Mouse (Mus musculus) liver, postnatal 0 days (tissue): ENCODE results near the gene Gabarapl2. TPM values are rescaled to one million over a fixed set of nuclear protein-coding genes. Genes with fewer than 3 reads are reported as not detected.
A peak's percentile ranks its signal among the peaks of the same experiment; 100 is the strongest.
"Not testable (repeated sequence)": the region's sequence is repeated elsewhere in the genome, so short reads cannot be mapped to it uniquely, and the experiment has no call there.

Experiments used
- ATAC-seq: fragments of 200-750 bp; cut with Nextera tagmentation; 2 replicates; pipeline ENCODE4 v1.8.0; 2017; ENCODE audit warnings: mild to moderate bottlenecking, moderate library complexity
- DNase-seq: peaks from one replicate; pipeline ENCODE4 v3.0.0-alpha.2; 2016
- H3K27ac ChIP-seq: fragments of 300-500 bp; sonication (generic); 2 replicates; pipeline ENCODE4 v1.5.1; 2014; ENCODE audit warnings: antibody characterized with exemption, moderate library complexity, mild to moderate bottlenecking, low read depth
- H3K27me3 ChIP-seq: fragments of 300-500 bp; sonication (generic); 2 replicates; pipeline ENCODE4 v1.6.1; 2014; ENCODE audit warnings: low read length, control low read depth, mixed read lengths; ENCODE audit not compliant: insufficient read depth
- H3K36me3 ChIP-seq: fragments of 300-500 bp; sonication (generic); replicated peaks from 2 replicates; pipeline ENCODE4 v1.6.1; 2014; ENCODE audit warnings: mild to moderate bottlenecking, control low read depth, low read length, moderate library complexity, mixed read lengths; ENCODE audit not compliant: insufficient read depth
- H3K4me1 ChIP-seq: fragments of 300-500 bp; sonication (generic); 2 replicates; pipeline ENCODE4 v1.6.1; 2014; ENCODE audit warnings: antibody characterized with exemption, mild to moderate bottlenecking, control low read depth; ENCODE audit not compliant: insufficient read depth
- H3K4me2 ChIP-seq: fragments of 300-500 bp; sonication (generic); 2 replicates; pipeline ENCODE4 v1.6.1; 2014; ENCODE audit warnings: low read depth, mild to moderate bottlenecking, low read length, moderate library complexity, mixed read lengths
- H3K4me3 ChIP-seq: fragments of 300-500 bp; sonication (generic); 2 replicates; pipeline ENCODE4 v1.5.1; 2014; ENCODE audit warnings: low read depth, low read length
- H3K9ac ChIP-seq: fragments of 300-500 bp; sonication (generic); replicated peaks from 2 replicates; pipeline ENCODE4 v1.6.1; 2014; ENCODE audit warnings: mild to moderate bottlenecking, moderate library complexity
- H3K9me3 ChIP-seq: fragments of 300-500 bp; sonication (generic); 2 replicates; pipeline ENCODE4 v1.6.1; 2016; ENCODE audit warnings: mild to moderate bottlenecking, control low read depth, low read length, mixed read lengths
- CTCF ChIP-seq: sonication (generic); IDR thresholded peaks from 2 replicates; pipeline ENCODE4 v1.5.1; 2016; ENCODE audit warnings: antibody characterized with exemption, low read depth
- EP300 ChIP-seq: IDR thresholded peaks from 2 replicates; pipeline ENCODE4 v1.6.1; 2016; ENCODE audit warnings: antibody characterized with exemption, low read depth, mild to moderate bottlenecking
- WGBS: fragments of 180-500 bp; shearing (Covaris S2); extraction: QIAGEN DNeasy Blood & Tissue Kit; methylation state at CpG from one replicate; pipeline ENCODE4 v1.1.7; 2014; ENCODE audit not compliant: insufficient replicate concordance; 5-methylcytosine and 5-hydroxymethylcytosine counted together
- polyA plus RNA-seq: library from polyadenylated mRNA; unstranded; fragments of >200 nt; fragmentation: Nextera tagmentation; extraction: Ambion mirVana; gene quantifications from 2 replicates; pipeline ENCODE4 v1.2.1, GENCODE M21; 2015

Gabarapl2 gene
- polyA plus RNA-seq, 1 experiment from 2014 or later, result 162 TPM

GRCm38 (mm10) chr8:111933348-111934076 is 7.0 kb upstream of the Gabarapl2 start, which contains the start of gene Tmem231:
TSS of gene Tmem231 (minus strand) at chr8:111933881.
- peaks cover 18% of the 10 kb centered on the region for H3K4me1 ChIP-seq
- ATAC-seq, result peak; percentile 94

GRCm38 (mm10) chr8:111934201-111934600 is 6.3 kb upstream of the Gabarapl2 start:
- WGBS, result 80% methylated on average over 2 of the region's 2 CpGs
- Histone ChIP-seq H3K9me3 (no peaks in the 10 kb centered on the region), H3K27ac (no peak overlapping the region), H3K4me1 (peaks cover 23% of the 10 kb centered on the region), H3K27me3 (0 out of 2 replicates have a peak, but pooled peaks cover 10% of the 10 kb centered on the region), H3K4me2 (peak overlapping the region; percentile 94), H3K36me3 (no peaks in the 10 kb centered on the region), H3K9ac (no peak overlapping the region), H3K4me3 (0 out of 2 replicates have a peak overlapping the region, but pooled peaks have one; percentile 60)
- DNase-seq (no peak), ATAC-seq (no peak)
- TF ChIP-seq CTCF (no peak), EP300 (no peak)

More at GRCm38 (mm10) chr8:111933348-111934076, 7.0 kb upstream of the Gabarapl2 start, which contains the start of gene Tmem231:
- TF ChIP-seq CTCF (peak; percentile 26; the same call in 1 of the 2 replicates), EP300 (no peak)
- H3K4me2 ChIP-seq, result peak within 1 kb of the TSS; percentile 94
- H3K27me3 ChIP-seq, result 0 out of 2 replicates have a peak, but pooled peaks cover 10% of the 10 kb centered on the region
- peak within 1 kb of the TSS; percentile 60 for H3K4me3 ChIP-seq
- no peaks in the 10 kb centered on the region for H3K36me3 ChIP-seq
- peak; percentile 89 for DNase-seq
- H3K27ac ChIP-seq, result peak within 1 kb of the TSS; percentile 60
- no peaks in the 10 kb centered on the region for H3K9me3 ChIP-seq
- H3K9ac ChIP-seq, result peak within 1 kb of the TSS; percentile 64
- WGBS, result 2% methylated on average over 53 of the region's 53 CpGs

GRCm38 (mm10) chr8:111937184-111937583 is 3.3 kb upstream of the Gabarapl2 start:
- H3K9me3 ChIP-seq, result no peaks in the 10 kb centered on the region
- no peak overlapping the region for H3K4me2 ChIP-seq
- TF ChIP-seq EP300, result no peak
- TF ChIP-seq CTCF, result no peak
- H3K36me3 ChIP-seq, result peaks cover 5% of the 10 kb centered on the region; the same call in 1 of the 2 replicates
- 64% methylated on average over 3 of the region's 3 CpGs for WGBS
- H3K4me1 ChIP-seq, result peaks cover 37% of the 10 kb centered on the region
- no peak overlapping the region for H3K27ac ChIP-seq
- H3K4me3 ChIP-seq, result no peak overlapping the region
- 0 out of 2 replicates have a peak, but pooled peaks cover 5% of the 10 kb centered on the region for H3K27me3 ChIP-seq
- no peak overlapping the region for H3K9ac ChIP-seq
- no peak for DNase-seq
- no peak for ATAC-seq

- not testable (repeated sequence) for H3K27me3 ChIP-seq, ATAC-seq, DNase-seq, H3K9me3 ChIP-seq, H3K9ac ChIP-seq, H3K4me3 ChIP-seq, H3K4me2 ChIP-seq, H3K36me3 ChIP-seq
- WGBS, result 82% methylated on average over 8 of the region's 9 CpGs
- Histone ChIP-seq H3K4me1 (peaks cover 28% of the 10 kb centered on the region), H3K27ac (0 out of 2 replicates have a peak overlapping the region, but pooled peaks have one; percentile 91)
Measured at GRCm38 (mm10) chr8:111938076-111938985, 2.2 kb upstream of the Gabarapl2 start.

- Histone ChIP-seq H3K27me3 (no peaks in the 10 kb centered on the region), H3K4me1 (peaks cover 25% of the 10 kb centered on the region), H3K4me2 (peak overlapping the region; percentile 95), H3K36me3 (peaks cover 16% of the 10 kb centered on the region), H3K9ac (peak overlapping the region; percentile 89), H3K27ac (peak overlapping the region; percentile 91), H3K9me3 (no peaks in the 10 kb centered on the region), H3K4me3 (peak overlapping the region; percentile 99)
- DNase-seq (peak; percentile 75), ATAC-seq (peak; percentile 90)
- TF ChIP-seq CTCF, result no peak
- peak; percentile 33; the same call in 1 of the 2 replicates for TF ChIP-seq EP300
- WGBS, result 8% methylated on average over 10 of the region's 10 CpGs
Measured at GRCm38 (mm10) chr8:111939516-111940142, 874 bp upstream of the Gabarapl2 start.

- H3K4me2 ChIP-seq, result peak overlapping the region; percentile 95
- peak overlapping the region; percentile 99 for H3K4me3 ChIP-seq
- H3K36me3 ChIP-seq, result peaks cover 23% of the 10 kb centered on the region
- H3K27ac ChIP-seq, result peak overlapping the region; percentile 91
- no peaks in the 10 kb centered on the region for H3K27me3 ChIP-seq
- H3K9me3 ChIP-seq, result no peaks in the 10 kb centered on the region
- no peak for TF ChIP-seq CTCF
- TF ChIP-seq EP300, result no peak
- H3K9ac ChIP-seq, result peak overlapping the region; percentile 89
- H3K4me1 ChIP-seq, result peaks cover 25% of the 10 kb centered on the region
- 1% methylated on average over 20 of the region's 23 CpGs for WGBS
- DNase-seq (peak; percentile 67), ATAC-seq (peak; percentile 14)
Measured at GRCm38 (mm10) chr8:111941101-111941454, 575 bp downstream of the Gabarapl2 start.
